Mouse (Mus musculus) myocyte (in vitro differentiated cells): ENCODE data around the gene Cdk7.

Experiments
- POLR2A ChIP-seq: IDR thresholded peaks from one replicate; pipeline ENCODE4 v1.6.1; 2011; ENCODE audit warnings: low read depth, mild to moderate bottlenecking, control low read depth, moderate library complexity; ENCODE audit not compliant: insufficient read length
- TCF12 ChIP-seq: IDR thresholded peaks from one replicate; pipeline ENCODE4 v1.6.1; 2011; ENCODE audit warnings: mild to moderate bottlenecking, control low read depth; ENCODE audit not compliant: poor library complexity, insufficient read depth, severe bottlenecking

- TF ChIP-seq POLR2A (no peak), TCF12 (no peak)
Measured at GRCm38 (mm10) chr13:100751402-100751801, 20.7 kb upstream of the Cdk7 start.
